Comparison of ENCODE assay signal across 32 mouse cellular contexts in the genomic region with DNA sequence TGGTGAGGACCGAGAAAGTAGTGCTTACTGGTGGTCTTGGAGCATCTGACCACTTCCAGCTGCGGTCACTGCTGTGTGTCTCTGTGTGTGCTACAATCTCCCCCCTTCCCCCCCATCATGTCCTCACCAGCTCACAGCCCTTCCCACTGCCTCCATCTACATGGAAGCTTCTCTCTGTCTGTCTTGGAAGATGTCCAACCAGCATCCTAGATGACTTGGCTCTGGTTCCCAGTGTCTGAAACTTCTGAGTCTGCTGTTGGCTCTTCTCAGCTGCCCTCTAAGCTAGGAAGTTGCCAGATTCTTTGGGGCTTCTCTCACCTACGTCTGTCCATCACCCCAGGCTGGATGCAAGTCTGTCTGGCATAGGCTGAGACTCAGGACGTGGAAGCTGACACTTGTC.
DNase-seq lines count a peak whose midpoint lies in the region; ATAC-seq and TF ChIP-seq lines count a peak whose summit lies in the region.
"Had no signal": no experiment of that assay in that cellular context is flagged by ENCODE, and none has a peak within 500 bp of the region (broad histone marks: within the 10 kb centered on the region; RNA-seq: fewer than 3 reads in every experiment).

No protein-coding gene starts in this region.

- no peaks in the 10 kb centered on the region for H3K36me3 ChIP-seq in forebrain, postnatal 0 days (ENCODE audit: insufficient read depth)
- H3K36me3 ChIP-seq in forebrain, embryonic 13.5 days (ENCODE audit: poor library complexity, severe bottlenecking) = no peaks in the 10 kb centered on the region
- no peaks in the 10 kb centered on the region for H3K36me3 ChIP-seq in midbrain, postnatal 0 days (ENCODE audit: insufficient read depth, low read length)
- no peaks in the 10 kb centered on the region for H3K36me3 ChIP-seq in midbrain, embryonic 15.5 days (replicated peaks)
- H3K36me3 ChIP-seq: forebrain, embryonic 15.5 days; limb, embryonic 10.5 days; limb, embryonic 15.5 days; midbrain, embryonic 13.5 days; neural tube, embryonic 15.5 days had no signal

- DNase-seq in forebrain, postnatal 0 days = peak; percentile 50
- peak; percentile 19 to 59 for DNase-seq in left cerebral cortex, postnatal 14 days (ENCODE audit: low spot score in 2 of 2)
- no peak for DNase-seq in left cerebral cortex, adult 9 months (ENCODE audit: low spot score in 2 of 2)
- DNase-seq in midbrain, postnatal 0 days (ENCODE audit: low spot score) = peak; percentile 63
- DNase-seq in spleen, adult 12 weeks (ENCODE audit: low spot score) = no peak
- DNase-seq: adrenal gland, adult 2 months; adrenal gland, postnatal 36 days; B cell, adult 2 months; cerebellum, adult 11 months; cerebellum, adult 9-10 months; gastrocnemius, postnatal 14 days; heart, postnatal 14 days; kidney, adult 9 months; kidney, postnatal 10 days; layer of hippocampus, adult 9-11 months; retina, postnatal 1 day; right cerebral cortex, postnatal 14 days; thymus, adult 18-20 months; thymus, postnatal 25 days had no signal

- TF ChIP-seq CTCF in forebrain, postnatal 0 days (IDR thresholded peaks at IDR 0.05; ENCODE audit: low read depth) = no peak
- TF ChIP-seq CTCF in midbrain, postnatal 0 days (IDR thresholded peaks at IDR 0.05) = no peak

- H3K27me3 ChIP-seq in forebrain, postnatal 0 days (ENCODE audit: insufficient read depth, low read length) = no peaks in the 10 kb centered on the region
- H3K27me3 ChIP-seq in forebrain, embryonic 13.5 days = no peaks in the 10 kb centered on the region
- H3K27me3 ChIP-seq in midbrain, postnatal 0 days (ENCODE audit: insufficient read depth, low read length) = no peaks in the 10 kb centered on the region
- no peaks in the 10 kb centered on the region for H3K27me3 ChIP-seq in midbrain, embryonic 15.5 days (replicated peaks)
- H3K27me3 ChIP-seq: forebrain, embryonic 15.5 days; midbrain, embryonic 13.5 days; neural tube, embryonic 15.5 days had no signal

- peak; percentile 36; the same call in 1 of the 2 replicates for ATAC-seq in forebrain, postnatal 0 days
- no peak for ATAC-seq in forebrain, embryonic 13.5 days
- ATAC-seq in midbrain, postnatal 0 days (ENCODE audit: low FRiP score) = no peak
- no peak for ATAC-seq in midbrain, embryonic 15.5 days (replicated peaks)
- ATAC-seq: activated CD4-positive, CD25-positive, alpha-beta regulatory T cell, adult 4 months; forebrain, embryonic 15.5 days; intestine, postnatal 0 days; midbrain, embryonic 13.5 days had no signal

- H3K4me3 ChIP-seq in forebrain, postnatal 0 days (ENCODE audit: low read depth, low read length) = no peak overlapping the region
- H3K4me3 ChIP-seq in forebrain, embryonic 13.5 days = no peak overlapping the region
- H3K4me3 ChIP-seq in midbrain, postnatal 0 days (ENCODE audit: low read depth, low read length) = no peak overlapping the region
- no peak overlapping the region for H3K4me3 ChIP-seq in midbrain, embryonic 15.5 days
- H3K4me3 ChIP-seq: erythroblast, embryonic 14.5 days; forebrain, embryonic 15.5 days; left cerebral cortex, adult 2 months; limb, embryonic 10.5 days; limb, embryonic 15.5 days; midbrain, embryonic 13.5 days; neural tube, embryonic 15.5 days had no signal

- 51% methylated on average over 4 of the region's 4 CpGs for WGBS in forebrain, postnatal 0 days
- WGBS in forebrain, embryonic 13.5 days = 68% methylated on average over 4 of the region's 4 CpGs
- 67% methylated on average over 4 of the region's 4 CpGs for WGBS in midbrain, postnatal 0 days
- 69% methylated on average over 4 of the region's 4 CpGs for WGBS in midbrain, embryonic 15.5 days

- no peak overlapping the region for H3K9ac ChIP-seq in forebrain, postnatal 0 days
- H3K9ac ChIP-seq in forebrain, embryonic 13.5 days = no peak overlapping the region
- H3K9ac ChIP-seq in midbrain, postnatal 0 days (replicated peaks; ENCODE audit: low read length, poor library complexity, severe bottlenecking) = no peak overlapping the region
- no peak overlapping the region for H3K9ac ChIP-seq in midbrain, embryonic 15.5 days
- H3K9ac ChIP-seq: forebrain, embryonic 15.5 days; limb, embryonic 15.5 days; liver, embryonic 14.5 days; midbrain, embryonic 13.5 days; neural tube, embryonic 15.5 days had no signal

- no peaks in the 10 kb centered on the region for H3K9me3 ChIP-seq in forebrain, postnatal 0 days (ENCODE audit: low read length)
- no peaks in the 10 kb centered on the region for H3K9me3 ChIP-seq in forebrain, embryonic 13.5 days (replicated peaks)
- H3K9me3 ChIP-seq in midbrain, postnatal 0 days (ENCODE audit: low read length) = no peaks in the 10 kb centered on the region
- H3K9me3 ChIP-seq in midbrain, embryonic 15.5 days = no peaks in the 10 kb centered on the region
- H3K9me3 ChIP-seq: forebrain, embryonic 15.5 days; limb, embryonic 10.5 days; limb, embryonic 15.5 days; midbrain, embryonic 13.5 days; neural tube, embryonic 15.5 days had no signal

- intact Hi-C loops in left cerebral cortex, postnatal 14 days (cut with DNase I) = no loop called here

- no peak overlapping the region for H3K27ac ChIP-seq in forebrain, postnatal 0 days (ENCODE audit: low read depth, low read length)
- H3K27ac ChIP-seq in forebrain, embryonic 13.5 days = no peak overlapping the region
- no peak overlapping the region for H3K27ac ChIP-seq in midbrain, postnatal 0 days (ENCODE audit: low read depth, low read length)
- H3K27ac ChIP-seq in midbrain, embryonic 15.5 days = no peak overlapping the region
- H3K27ac ChIP-seq: forebrain, embryonic 15.5 days; limb, embryonic 10.5 days; limb, embryonic 15.5 days; liver, embryonic 14.5 days; macrophage; midbrain, embryonic 13.5 days; neural tube, embryonic 15.5 days had no signal

- H3K4me2 ChIP-seq in forebrain, postnatal 0 days (ENCODE audit: low read depth) = no peak overlapping the region
- H3K4me2 ChIP-seq in forebrain, embryonic 13.5 days = no peak overlapping the region
- no peak overlapping the region for H3K4me2 ChIP-seq in midbrain, postnatal 0 days (ENCODE audit: low read depth, low read length, poor library complexity, severe bottlenecking)
- H3K4me2 ChIP-seq in midbrain, embryonic 15.5 days = no peak overlapping the region
- H3K4me2 ChIP-seq: forebrain, embryonic 15.5 days; limb, embryonic 15.5 days; midbrain, embryonic 13.5 days; neural tube, embryonic 15.5 days had no signal

- H3K4me1 ChIP-seq in forebrain, postnatal 0 days (ENCODE audit: insufficient read depth) = no peaks in the 10 kb centered on the region
- peaks cover 25% of the 10 kb centered on the region; the same call in 1 of the 2 replicates for H3K4me1 ChIP-seq in forebrain, embryonic 13.5 days
- H3K4me1 ChIP-seq in midbrain, postnatal 0 days (ENCODE audit: insufficient read depth, low read length) = peaks cover 6% of the 10 kb centered on the region
- H3K4me1 ChIP-seq in midbrain, embryonic 15.5 days = no peaks in the 10 kb centered on the region
- H3K4me1 ChIP-seq: limb, embryonic 15.5 days had no signal

Comparison
In these comparisons a context has a peak if more than half of its experiments do, and no peak if none do; other contexts are left out.
1. DNase-seq: peak in forebrain, postnatal 0 days (single experiment), left cerebral cortex, postnatal 14 days (2 of 2) and midbrain, postnatal 0 days (single experiment); none in left cerebral cortex, adult 9 months (0 of 2) and spleen, adult 12 weeks (single experiment).